Mouse (Mus musculus): Measurements from ENCODE around the gene Asb15. TPM values are rescaled to one million over a fixed set of nuclear protein-coding genes. Genes with fewer than 3 reads are reported as not detected.

Asb15 gene
- polyA plus RNA-seq, 1 experiment from 2014 or later: not detected

GRCm38 (mm10) chr6:24600726-24601125 is 72.8 kb downstream of the Asb15 start:
- H3K9me3 ChIP-seq (ENCODE audit: control insufficient read depth, low read length): no peaks in the 10 kb centered on the region
- H3K36me3 ChIP-seq (ENCODE audit: control insufficient read depth, insufficient read depth): no peaks in the 10 kb centered on the region
- no peak overlapping the region for H3K4me2 ChIP-seq (ENCODE audit: low read length)
- WGBS: 80% methylated on average over 4 of the region's 4 CpGs
- no peaks in the 10 kb centered on the region for H3K4me1 ChIP-seq (replicated peaks; ENCODE audit: control insufficient read depth, insufficient read depth, low read length)
- ATAC-seq: no peak
- H3K27me3 ChIP-seq (replicated peaks; ENCODE audit: control insufficient read depth, insufficient read depth, low read length): no peaks in the 10 kb centered on the region
- no peak overlapping the region for H3K9ac ChIP-seq (replicated peaks; ENCODE audit: low read depth, low read length)
- no peak overlapping the region for H3K27ac ChIP-seq (ENCODE audit: low read length)
- H3K4me3 ChIP-seq (replicated peaks; ENCODE audit: low read length): no peak overlapping the region

- no peak overlapping the region for H3K27ac ChIP-seq (ENCODE audit: low read length)
- no peak for ATAC-seq
These were observed 73.7 kb downstream of the Asb15 start for GRCm38 (mm10) chr6:24601668-24602067.

GRCm38 (mm10) chr6:24602351-24602750 is 74.4 kb downstream of the Asb15 start:
- Histone ChIP-seq H3K9ac (replicated peaks; ENCODE audit: low read depth, low read length) (no peak overlapping the region), H3K27me3 (replicated peaks; ENCODE audit: control insufficient read depth, insufficient read depth, low read length) (no peaks in the 10 kb centered on the region), H3K4me2 (ENCODE audit: low read length) (no peak overlapping the region), H3K36me3 (ENCODE audit: control insufficient read depth, insufficient read depth) (no peaks in the 10 kb centered on the region), H3K27ac (ENCODE audit: low read length) (no peak overlapping the region), H3K9me3 (ENCODE audit: control insufficient read depth, low read length) (no peaks in the 10 kb centered on the region), H3K4me1 (replicated peaks; ENCODE audit: control insufficient read depth, insufficient read depth, low read length) (no peaks in the 10 kb centered on the region), H3K4me3 (replicated peaks; ENCODE audit: low read length) (no peak overlapping the region)
- 82% methylated on average over 3 of the region's 3 CpGs for WGBS
- no peak for ATAC-seq

More at GRCm38 (mm10) chr6:24601668-24602067, 73.7 kb downstream of the Asb15 start:
- no peaks in the 10 kb centered on the region for H3K9me3 ChIP-seq (ENCODE audit: control insufficient read depth, low read length)
- no peaks in the 10 kb centered on the region for H3K36me3 ChIP-seq (ENCODE audit: control insufficient read depth, insufficient read depth)
- H3K9ac ChIP-seq (replicated peaks; ENCODE audit: low read depth, low read length): no peak overlapping the region
- no peak overlapping the region for H3K4me2 ChIP-seq (ENCODE audit: low read length)
- WGBS: 85% methylated on average over 1 of the region's 1 CpGs
- no peaks in the 10 kb centered on the region for H3K27me3 ChIP-seq (replicated peaks; ENCODE audit: control insufficient read depth, insufficient read depth, low read length)
- H3K4me1 ChIP-seq (replicated peaks; ENCODE audit: control insufficient read depth, insufficient read depth, low read length): no peaks in the 10 kb centered on the region
- no peak overlapping the region for H3K4me3 ChIP-seq (replicated peaks; ENCODE audit: low read length)

GRCm38 (mm10) chr6:24602993-24603392 is 75.0 kb downstream of the Asb15 start:
- H3K36me3 ChIP-seq (ENCODE audit: control insufficient read depth, insufficient read depth): no peaks in the 10 kb centered on the region
- H3K9me3 ChIP-seq (ENCODE audit: control insufficient read depth, low read length): no peaks in the 10 kb centered on the region
- no peaks in the 10 kb centered on the region for H3K4me1 ChIP-seq (replicated peaks; ENCODE audit: control insufficient read depth, insufficient read depth, low read length)
- H3K4me2 ChIP-seq (ENCODE audit: low read length): no peak overlapping the region
- ATAC-seq: no peak
- 89% methylated on average over 5 of the region's 5 CpGs for WGBS
- H3K4me3 ChIP-seq (replicated peaks; ENCODE audit: low read length): no peak overlapping the region
- H3K9ac ChIP-seq (replicated peaks; ENCODE audit: low read depth, low read length): no peak overlapping the region
- H3K27ac ChIP-seq (ENCODE audit: low read length): no peak overlapping the region
- H3K27me3 ChIP-seq (replicated peaks; ENCODE audit: control insufficient read depth, insufficient read depth, low read length): no peaks in the 10 kb centered on the region

GRCm38 (mm10) chr6:24604289-24604688 is 76.3 kb downstream of the Asb15 start:
- H3K4me1 ChIP-seq (replicated peaks; ENCODE audit: control insufficient read depth, insufficient read depth, low read length): no peaks in the 10 kb centered on the region
- H3K9me3 ChIP-seq (ENCODE audit: control insufficient read depth, low read length): no peaks in the 10 kb centered on the region
- no peak overlapping the region for H3K27ac ChIP-seq (ENCODE audit: low read length)
- whole genome bisulfite sequencing: 96% methylated on average over 7 of the region's 7 CpGs
- ATAC-seq: no peak
- no peak overlapping the region for H3K4me2 ChIP-seq (ENCODE audit: low read length)
- no peak overlapping the region for H3K4me3 ChIP-seq (replicated peaks; ENCODE audit: low read length)
- no peak overlapping the region for H3K9ac ChIP-seq (replicated peaks; ENCODE audit: low read depth, low read length)
- H3K27me3 ChIP-seq (replicated peaks; ENCODE audit: control insufficient read depth, insufficient read depth, low read length): no peaks in the 10 kb centered on the region
- no peaks in the 10 kb centered on the region for H3K36me3 ChIP-seq (ENCODE audit: control insufficient read depth, insufficient read depth)

GRCm38 (mm10) chr6:24605631-24606030 is 77.7 kb downstream of the Asb15 start:
- 93% methylated on average over 8 of the region's 8 CpGs for WGBS
- H3K9ac ChIP-seq (replicated peaks; ENCODE audit: low read depth, low read length): no peak overlapping the region

GRCm38 (mm10) chr6:24606512-24606911 is 78.6 kb downstream of the Asb15 start:
- no peak overlapping the region for H3K4me3 ChIP-seq (replicated peaks; ENCODE audit: low read length)
- no peak overlapping the region for H3K4me2 ChIP-seq (ENCODE audit: low read length)
- H3K9ac ChIP-seq (replicated peaks; ENCODE audit: low read depth, low read length): no peak overlapping the region
- no peaks in the 10 kb centered on the region for H3K36me3 ChIP-seq (ENCODE audit: control insufficient read depth, insufficient read depth)
- H3K4me1 ChIP-seq (replicated peaks; ENCODE audit: control insufficient read depth, insufficient read depth, low read length): no peaks in the 10 kb centered on the region
- no peak overlapping the region for H3K27ac ChIP-seq (ENCODE audit: low read length)
- H3K9me3 ChIP-seq (ENCODE audit: control insufficient read depth, low read length): no peaks in the 10 kb centered on the region
- 84% methylated on average over 10 of the region's 10 CpGs for WGBS
- ATAC-seq: no peak
- H3K27me3 ChIP-seq (replicated peaks; ENCODE audit: control insufficient read depth, insufficient read depth, low read length): no peaks in the 10 kb centered on the region

More at GRCm38 (mm10) chr6:24605631-24606030, 77.7 kb downstream of the Asb15 start:
- Histone ChIP-seq H3K4me3 (replicated peaks; ENCODE audit: low read length) (no peak overlapping the region), H3K4me1 (replicated peaks; ENCODE audit: control insufficient read depth, insufficient read depth, low read length) (no peaks in the 10 kb centered on the region), H3K9me3 (ENCODE audit: control insufficient read depth, low read length) (no peaks in the 10 kb centered on the region), H3K36me3 (ENCODE audit: control insufficient read depth, insufficient read depth) (no peaks in the 10 kb centered on the region), H3K4me2 (ENCODE audit: low read length) (no peak overlapping the region), H3K27me3 (replicated peaks; ENCODE audit: control insufficient read depth, insufficient read depth, low read length) (no peaks in the 10 kb centered on the region), H3K27ac (ENCODE audit: low read length) (no peak overlapping the region)
- no peak for ATAC-seq

- Histone ChIP-seq H3K27ac (ENCODE audit: low read length) (no peak overlapping the region), H3K4me3 (replicated peaks; ENCODE audit: low read length) (no peak overlapping the region), H3K4me1 (replicated peaks; ENCODE audit: control insufficient read depth, insufficient read depth, low read length) (no peaks in the 10 kb centered on the region), H3K27me3 (replicated peaks; ENCODE audit: control insufficient read depth, insufficient read depth, low read length) (no peaks in the 10 kb centered on the region), H3K36me3 (ENCODE audit: control insufficient read depth, insufficient read depth) (no peaks in the 10 kb centered on the region), H3K4me2 (ENCODE audit: low read length) (no peak overlapping the region), H3K9me3 (ENCODE audit: control insufficient read depth, low read length) (no peaks in the 10 kb centered on the region), H3K9ac (replicated peaks; ENCODE audit: low read depth, low read length) (no peak overlapping the region)
- ATAC-seq: no peak
- WGBS: 88% methylated on average over 15 of the region's 15 CpGs
These were observed 79.6 kb downstream of the Asb15 start for GRCm38 (mm10) chr6:24607531-24607930.

GRCm38 (mm10) chr6:24608129-24608528 is 80.2 kb downstream of the Asb15 start:
- Histone ChIP-seq H3K4me3 (replicated peaks; ENCODE audit: low read length) (no peak overlapping the region), H3K4me1 (replicated peaks; ENCODE audit: control insufficient read depth, insufficient read depth, low read length) (no peaks in the 10 kb centered on the region), H3K9ac (replicated peaks; ENCODE audit: low read depth, low read length) (no peak overlapping the region), H3K4me2 (ENCODE audit: low read length) (no peak overlapping the region), H3K27ac (ENCODE audit: low read length) (no peak overlapping the region), H3K9me3 (ENCODE audit: control insufficient read depth, low read length) (no peaks in the 10 kb centered on the region), H3K27me3 (replicated peaks; ENCODE audit: control insufficient read depth, insufficient read depth, low read length) (no peaks in the 10 kb centered on the region), H3K36me3 (ENCODE audit: control insufficient read depth, insufficient read depth) (peaks cover under 1% of the 10 kb centered on the region; the same call in 1 of the 2 replicates)
- WGBS: 79% methylated on average over 4 of the region's 4 CpGs
- no peak for ATAC-seq

- ATAC-seq: no peak
- 93% methylated on average over 3 of the region's 3 CpGs for WGBS
- Histone ChIP-seq H3K27ac (ENCODE audit: low read length) (no peak overlapping the region), H3K4me3 (replicated peaks; ENCODE audit: low read length) (no peak overlapping the region), H3K9me3 (ENCODE audit: control insufficient read depth, low read length) (no peaks in the 10 kb centered on the region), H3K4me1 (replicated peaks; ENCODE audit: control insufficient read depth, insufficient read depth, low read length) (no peaks in the 10 kb centered on the region), H3K9ac (replicated peaks; ENCODE audit: low read depth, low read length) (no peak overlapping the region), H3K36me3 (ENCODE audit: control insufficient read depth, insufficient read depth) (peaks cover 5% of the 10 kb centered on the region; the same call in 1 of the 2 replicates), H3K4me2 (ENCODE audit: low read length) (no peak overlapping the region), H3K27me3 (replicated peaks; ENCODE audit: control insufficient read depth, insufficient read depth, low read length) (no peaks in the 10 kb centered on the region)
These were observed 80.7 kb downstream of the Asb15 start for GRCm38 (mm10) chr6:24608682-24609081.
